Mouse (Mus musculus): ENCODE results near the gene Gprin3.
"Not testable (repeated sequence)": the region's sequence is repeated elsewhere in the genome, so short reads cannot be mapped to it uniquely, and the experiment has no call there.

The Gprin3 gene

DNA sequence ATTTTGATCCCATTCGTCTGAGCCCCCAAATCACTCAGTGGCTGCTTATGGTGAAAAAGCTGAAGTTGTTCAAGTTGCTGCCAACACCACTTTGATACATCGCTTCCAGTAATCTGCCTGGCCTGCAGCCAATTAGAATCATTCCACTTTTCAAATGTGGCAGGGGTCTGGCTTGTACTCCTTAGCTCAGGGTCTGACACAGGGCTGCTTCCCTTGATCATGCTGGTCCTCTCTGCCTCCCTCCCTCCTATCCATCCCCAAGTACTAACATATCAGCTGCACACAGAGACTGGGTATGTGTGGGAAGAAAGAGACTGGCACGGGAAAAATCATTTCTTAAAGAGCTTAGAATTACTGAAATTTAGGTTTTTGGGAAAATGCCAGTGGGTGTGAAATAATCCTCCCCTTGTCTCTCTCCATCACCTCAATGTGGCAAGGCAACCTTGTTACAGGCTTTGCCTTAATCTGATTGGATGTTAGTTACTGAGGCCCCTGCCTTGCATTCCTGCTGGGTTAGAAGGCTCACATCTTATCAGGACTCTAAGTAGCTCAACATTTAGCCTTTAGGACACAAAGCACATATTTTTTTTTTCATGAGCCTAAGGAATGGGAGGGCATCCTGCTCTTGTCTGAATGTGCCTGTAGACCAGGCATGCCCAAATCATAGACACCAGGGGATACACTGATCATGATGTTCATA, 16.9 kb downstream of the Gprin3 start:
- H3K36me3 ChIP-seq (ENCODE audit: control insufficient read depth, insufficient read depth, low read length, poor library complexity, severe bottlenecking) = no peaks in the 10 kb centered on the region
- H3K27me3 ChIP-seq (ENCODE audit: control insufficient read depth, insufficient read depth, low read length, poor library complexity, severe bottlenecking) = no peaks in the 10 kb centered on the region
- DNase-seq (ENCODE audit: low read depth, low spot score) = no peak

DNA sequence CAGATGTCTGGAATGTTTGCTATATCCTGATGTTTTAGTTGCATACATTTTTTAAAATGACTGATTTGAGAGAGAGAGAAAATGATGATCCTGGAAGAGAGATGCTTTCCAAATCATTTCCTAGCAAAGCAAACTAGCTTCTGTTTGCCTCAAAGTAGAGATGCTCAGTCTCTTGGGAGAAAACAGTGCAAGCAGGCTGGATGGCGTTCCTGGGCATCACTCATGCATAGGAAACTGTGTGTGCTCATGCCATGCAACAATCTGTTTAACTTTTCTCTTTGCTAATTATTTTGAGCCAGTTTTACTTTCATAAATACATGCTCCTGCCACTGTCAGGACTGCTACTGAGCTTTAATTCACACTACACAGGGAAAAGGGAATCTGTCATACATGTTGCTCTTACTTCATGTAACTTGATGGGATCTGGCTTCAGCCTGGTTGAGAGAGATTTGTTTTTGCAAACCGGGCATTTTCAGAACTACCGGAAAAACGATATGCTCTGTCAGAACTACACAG, 18.6 kb downstream of the Gprin3 start:
- H3K36me3 ChIP-seq (ENCODE audit: control insufficient read depth, insufficient read depth, low read length, poor library complexity, severe bottlenecking) = no peaks in the 10 kb centered on the region
- H3K27me3 ChIP-seq (ENCODE audit: control insufficient read depth, insufficient read depth, low read length, poor library complexity, severe bottlenecking) = no peaks in the 10 kb centered on the region
- DNase-seq (ENCODE audit: low read depth, low spot score) = no peak

GRCm38 (mm10) chr6:59390208-59390607, 35.9 kb downstream of the Gprin3 start:
- Histone ChIP-seq H3K27me3 (ENCODE audit: control insufficient read depth, insufficient read depth, low read length, poor library complexity, severe bottlenecking) (no peaks in the 10 kb centered on the region), H3K36me3 (ENCODE audit: control insufficient read depth, insufficient read depth, low read length, poor library complexity, severe bottlenecking) (no peaks in the 10 kb centered on the region)
- DNase-seq (ENCODE audit: low read depth, low spot score) = no peak

- DNase-seq (ENCODE audit: low read depth, low spot score) = no peak
- no peaks in the 10 kb centered on the region; the same call in 1 of the 2 replicates for H3K27me3 ChIP-seq (ENCODE audit: control insufficient read depth, insufficient read depth, low read length, poor library complexity, severe bottlenecking)
- H3K36me3 ChIP-seq (ENCODE audit: control insufficient read depth, insufficient read depth, low read length, poor library complexity, severe bottlenecking) = no peaks in the 10 kb centered on the region
These were observed 60.8 kb downstream of the Gprin3 start for GRCm38 (mm10) chr6:59365300-59365699.

DNA sequence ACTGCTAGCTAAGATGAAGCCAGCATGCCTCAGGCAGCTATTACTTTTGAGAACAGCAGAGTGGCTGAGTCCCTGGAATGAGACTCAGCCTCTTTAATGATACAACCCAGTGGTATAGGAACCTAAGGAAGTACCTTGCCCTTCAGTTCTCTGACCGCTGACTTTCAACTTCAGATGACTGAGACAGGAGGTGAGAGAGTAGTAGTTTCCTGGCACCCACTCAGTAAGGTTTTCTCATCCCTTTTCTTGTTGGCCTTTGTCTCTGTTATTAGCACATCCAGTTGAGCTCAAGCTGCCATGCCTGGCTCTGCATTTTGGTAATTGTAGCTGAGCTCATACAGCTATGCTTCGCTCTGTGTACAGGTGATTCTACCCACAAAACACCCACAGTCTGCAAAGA, 62.8 kb downstream of the Gprin3 start:
- no peak for DNase-seq (ENCODE audit: low read depth, low spot score)
- no peaks in the 10 kb centered on the region for H3K36me3 ChIP-seq (ENCODE audit: control insufficient read depth, insufficient read depth, low read length, poor library complexity, severe bottlenecking)
- no peaks in the 10 kb centered on the region; the same call in 1 of the 2 replicates for H3K27me3 ChIP-seq (ENCODE audit: control insufficient read depth, insufficient read depth, low read length, poor library complexity, severe bottlenecking)

DNA sequence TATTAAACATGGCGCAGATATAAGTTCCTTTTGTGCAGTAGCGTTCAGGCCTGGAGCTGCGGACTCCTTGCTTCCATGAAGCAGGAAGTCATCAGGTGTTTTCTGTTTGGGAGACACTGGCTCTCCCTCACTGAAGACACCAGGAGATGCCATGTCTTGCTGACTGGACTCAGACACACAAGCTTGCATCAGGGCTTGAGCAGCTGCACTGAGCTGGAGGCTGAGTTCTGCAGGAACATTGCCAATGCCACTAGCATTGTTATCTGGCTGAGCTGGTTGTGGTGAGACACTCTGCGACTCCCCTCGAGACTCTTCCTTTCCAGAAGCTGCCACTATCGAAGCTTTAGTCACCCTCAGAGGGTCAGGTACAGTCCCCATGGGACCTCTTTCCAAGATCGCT, 71.2 kb downstream of the Gprin3 start:
- Histone ChIP-seq H3K36me3 (ENCODE audit: control insufficient read depth, insufficient read depth, low read length, poor library complexity, severe bottlenecking) (no peaks in the 10 kb centered on the region), H3K27me3 (ENCODE audit: control insufficient read depth, insufficient read depth, low read length, poor library complexity, severe bottlenecking) (no peaks in the 10 kb centered on the region)
- no peak for DNase-seq (ENCODE audit: low read depth, low spot score)

DNA sequence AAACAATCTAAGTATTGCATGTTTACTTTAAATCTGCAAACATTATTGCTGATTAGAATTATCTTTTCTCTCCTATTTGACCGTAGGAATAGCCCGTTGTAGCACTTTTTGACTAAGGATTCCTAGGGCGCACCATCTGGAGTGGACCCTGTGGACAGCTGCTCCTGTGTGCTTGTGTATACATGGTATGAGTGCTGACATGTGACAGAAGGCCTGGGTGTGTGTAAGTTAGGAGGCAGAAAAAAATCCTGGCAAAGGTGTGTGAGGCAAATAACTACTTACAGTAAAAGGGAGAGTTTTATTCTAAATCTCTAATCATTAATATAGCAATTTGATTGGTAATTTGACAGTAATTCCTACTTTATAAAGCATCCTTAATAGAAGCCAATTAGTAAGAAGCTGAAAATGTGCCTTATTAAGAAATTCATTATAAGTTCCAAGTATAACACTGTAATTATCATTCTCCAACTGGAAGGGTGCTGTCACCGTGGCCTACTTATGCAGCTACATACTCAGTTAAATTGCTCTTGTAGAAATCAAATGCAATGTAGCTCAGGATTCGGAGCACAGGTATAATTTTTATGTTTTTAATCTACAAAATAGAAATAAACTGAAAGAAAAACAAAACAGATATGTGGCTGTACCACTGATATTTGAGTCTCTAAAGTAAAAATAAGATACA, 74.8 kb downstream of the Gprin3 start:
- H3K27me3 ChIP-seq (ENCODE audit: control insufficient read depth, insufficient read depth, low read length, poor library complexity, severe bottlenecking) = no peaks in the 10 kb centered on the region
- no peak for DNase-seq (ENCODE audit: low read depth, low spot score)
- H3K36me3 ChIP-seq (ENCODE audit: control insufficient read depth, insufficient read depth, low read length, poor library complexity, severe bottlenecking) = no peaks in the 10 kb centered on the region

DNA sequence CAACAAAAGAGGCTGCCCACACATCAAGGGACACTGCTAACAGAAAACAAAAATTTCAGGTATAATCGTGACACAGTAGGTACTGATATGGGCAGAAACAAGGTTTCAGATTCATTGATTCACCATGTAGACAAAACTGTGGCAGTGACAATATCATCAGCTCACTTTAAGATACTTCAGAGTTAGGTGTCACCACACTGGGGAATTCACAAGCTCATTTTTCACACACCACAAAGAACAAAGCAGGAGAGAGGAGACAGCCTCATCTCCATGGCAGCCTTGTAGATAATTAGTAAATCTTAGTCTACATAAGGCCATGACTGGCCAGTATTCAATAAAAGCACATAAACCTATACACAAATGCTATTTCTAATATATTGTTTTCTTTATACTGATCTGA, 77.4 kb downstream of the Gprin3 start:
- Histone ChIP-seq H3K36me3 (ENCODE audit: control insufficient read depth, insufficient read depth, low read length, poor library complexity, severe bottlenecking) (no peaks in the 10 kb centered on the region), H3K27me3 (ENCODE audit: control insufficient read depth, insufficient read depth, low read length, poor library complexity, severe bottlenecking) (no peaks in the 10 kb centered on the region)
- no peak for DNase-seq (ENCODE audit: low read depth, low spot score)

- Histone ChIP-seq H3K36me3 (ENCODE audit: control insufficient read depth, insufficient read depth, low read length, poor library complexity, severe bottlenecking) (no peaks in the 10 kb centered on the region), H3K27me3 (ENCODE audit: control insufficient read depth, insufficient read depth, low read length, poor library complexity, severe bottlenecking) (no peaks in the 10 kb centered on the region)
- DNase-seq (ENCODE audit: low read depth, low spot score) = no peak
These were observed 84.9 kb downstream of the Gprin3 start for GRCm38 (mm10) chr6:59341146-59341545.

GRCm38 (mm10) chr6:59328297-59328696, 97.8 kb downstream of the Gprin3 start:
- no peak for DNase-seq (ENCODE audit: low read depth, low spot score)
- no peaks in the 10 kb centered on the region for H3K27me3 ChIP-seq (ENCODE audit: control insufficient read depth, insufficient read depth, low read length, poor library complexity, severe bottlenecking)
- no peaks in the 10 kb centered on the region for H3K36me3 ChIP-seq (ENCODE audit: control insufficient read depth, insufficient read depth, low read length, poor library complexity, severe bottlenecking)

- no peak for DNase-seq (ENCODE audit: low read depth, low spot score)
- no peaks in the 10 kb centered on the region; the same call in 1 of the 2 replicates for H3K27me3 ChIP-seq (ENCODE audit: control insufficient read depth, insufficient read depth, low read length, poor library complexity, severe bottlenecking)
- no peaks in the 10 kb centered on the region for H3K36me3 ChIP-seq (ENCODE audit: control insufficient read depth, insufficient read depth, low read length, poor library complexity, severe bottlenecking)
These were observed 110.2 kb downstream of the Gprin3 start for GRCm38 (mm10) chr6:59315868-59316267.

GRCm38 (mm10) chr6:59315090-59315489, 111.0 kb downstream of the Gprin3 start:
- Histone ChIP-seq H3K27me3 (ENCODE audit: control insufficient read depth, insufficient read depth, low read length, poor library complexity, severe bottlenecking) (no peaks in the 10 kb centered on the region; the same call in 1 of the 2 replicates), H3K36me3 (ENCODE audit: control insufficient read depth, insufficient read depth, low read length, poor library complexity, severe bottlenecking) (no peaks in the 10 kb centered on the region)
- no peak for DNase-seq (ENCODE audit: low read depth, low spot score)

DNA sequence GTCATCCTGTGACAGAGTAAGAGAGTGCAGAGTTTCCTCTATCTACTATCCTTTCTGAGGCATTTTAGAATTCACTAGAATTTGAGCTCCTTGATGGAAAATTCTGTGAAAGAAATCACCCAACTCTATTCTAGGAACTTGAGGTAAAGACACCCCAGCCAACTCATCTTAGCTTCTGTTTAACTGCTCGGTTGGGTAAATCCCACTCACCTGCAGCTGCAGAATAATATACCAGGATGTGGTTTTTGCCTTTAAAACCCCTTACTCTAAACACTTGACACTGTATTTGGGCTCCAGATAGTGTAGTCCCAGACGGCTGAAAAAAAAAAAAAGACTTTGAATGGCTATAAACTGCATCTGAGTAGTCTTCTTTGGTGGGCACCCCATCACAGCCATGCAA, 112.9 kb downstream of the Gprin3 start:
- no peak for DNase-seq (ENCODE audit: low read depth, low spot score)
- Histone ChIP-seq H3K27me3 (ENCODE audit: control insufficient read depth, insufficient read depth, low read length, poor library complexity, severe bottlenecking) (no peaks in the 10 kb centered on the region; the same call in 1 of the 2 replicates), H3K36me3 (ENCODE audit: control insufficient read depth, insufficient read depth, low read length, poor library complexity, severe bottlenecking) (no peaks in the 10 kb centered on the region)

DNA sequence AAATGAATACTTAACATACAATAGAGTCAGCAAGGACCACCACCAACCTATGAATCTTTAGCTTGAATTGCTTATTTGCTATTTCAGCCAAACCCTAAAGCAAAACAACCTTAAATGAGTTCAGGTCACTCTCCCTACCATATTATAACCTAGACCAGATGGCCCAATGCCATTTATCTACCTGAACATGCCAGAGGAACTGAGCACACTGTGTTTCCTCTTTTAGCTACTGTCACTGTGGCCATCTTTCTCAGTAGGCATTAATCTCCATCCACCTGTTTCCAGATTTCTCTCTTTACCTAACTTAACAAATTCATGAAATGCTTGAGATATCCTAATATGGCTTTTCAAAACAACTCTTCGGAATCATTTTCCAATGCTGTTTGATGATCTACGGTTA, 114.9 kb downstream of the Gprin3 start:
- no peaks in the 10 kb centered on the region for H3K36me3 ChIP-seq (ENCODE audit: control insufficient read depth, insufficient read depth, low read length, poor library complexity, severe bottlenecking)
- DNase-seq (ENCODE audit: low read depth, low spot score) = no peak

GRCm38 (mm10) chr6:59304235-59304942, 121.7 kb downstream of the Gprin3 start:
- DNase-seq (ENCODE audit: low read depth, low spot score); H3K36me3 ChIP-seq (ENCODE audit: control insufficient read depth, insufficient read depth, low read length, poor library complexity, severe bottlenecking); H3K27me3 ChIP-seq (ENCODE audit: control insufficient read depth, insufficient read depth, low read length, poor library complexity, severe bottlenecking): not testable (repeated sequence)

More for the DNA sequence above, 114.9 kb downstream of the Gprin3 start:
- H3K27me3 ChIP-seq (ENCODE audit: control insufficient read depth, insufficient read depth, low read length, poor library complexity, severe bottlenecking) = no peaks in the 10 kb centered on the region; the same call in 1 of the 2 replicates
